Mouse (Mus musculus) megakaryocyte, embryonic 14.5 days (primary cell): Measurements from ENCODE around the gene Apoc3.

Experiments
- FLI1 ChIP-seq: IDR thresholded peaks from 2 replicates; pipeline ENCODE4 v1.6.1; 2012; ENCODE audit warnings: low read length, inconsistent platforms, mixed read lengths
- GATA1 ChIP-seq: IDR thresholded peaks from 3 replicates; pipeline ENCODE4 v1.6.1; 2012; ENCODE audit warnings: mixed read lengths, low read length, inconsistent platforms, borderline replicate concordance

DNA sequence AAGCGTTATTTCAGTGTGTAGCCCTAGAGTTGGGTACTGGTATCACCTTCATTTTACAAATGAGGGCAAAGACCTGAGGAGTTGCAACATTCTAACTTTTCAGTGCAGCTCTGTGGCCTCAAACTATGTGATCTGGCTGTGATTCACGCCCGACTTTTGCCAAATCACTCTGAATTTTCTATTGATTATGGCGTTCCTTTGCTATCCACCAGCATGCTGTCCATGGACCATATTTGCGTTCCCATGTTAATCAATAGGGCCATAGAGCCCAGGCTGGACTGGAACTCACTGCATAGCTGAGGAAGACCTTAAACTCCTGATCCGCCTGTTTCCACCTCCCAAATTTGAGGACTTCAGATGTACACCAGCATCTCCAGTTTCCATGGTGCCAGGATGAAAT is 23.7 kb upstream of the Apoc3 start:
- TF ChIP-seq GATA1 (no peak), FLI1 (no peak)
